Mouse (Mus musculus): ENCODE data around the gene Lrrc20. TPM values are rescaled to one million over a fixed set of nuclear protein-coding genes. Genes with fewer than 3 reads are reported as not detected.
"Not testable (repeated sequence)": the region's sequence is repeated elsewhere in the genome, so short reads cannot be mapped to it uniquely, and the experiment has no call there.

Gene Lrrc20
- polyA plus RNA-seq, 1 experiment from 2014 or later, result 13.0 TPM

DNA sequence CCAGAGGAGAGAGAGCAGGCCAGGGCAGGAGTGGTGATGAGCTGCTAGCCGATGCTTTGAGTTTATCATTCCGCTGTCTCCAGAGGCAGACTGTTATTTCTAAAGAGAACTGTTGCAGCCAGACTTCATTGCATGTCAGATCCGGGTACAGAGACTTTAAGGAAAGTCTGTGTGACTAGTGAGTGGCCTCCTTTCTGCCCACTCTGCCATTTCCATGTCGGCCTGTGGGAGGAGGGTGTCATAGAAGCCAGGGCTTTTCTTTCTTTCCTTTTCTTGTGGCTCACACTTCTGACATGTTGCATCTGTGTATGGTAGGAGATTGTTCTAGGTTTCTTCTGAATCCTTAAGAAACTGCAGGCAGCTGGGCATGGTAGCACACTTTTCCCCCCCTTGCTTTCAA, 88.8 kb downstream of the Lrrc20 start:
- Histone ChIP-seq H3K4me3 (no peak overlapping the region), H3K9me3 (0 out of 2 replicates have a peak, but pooled peaks cover 4% of the 10 kb centered on the region), H3K36me3 (replicated peaks) (peaks cover 5% of the 10 kb centered on the region), H3K27me3 (replicated peaks; ENCODE audit: low read depth, poor library complexity, severe bottlenecking) (no peaks in the 10 kb centered on the region), H3K27ac (replicated peaks) (no peak overlapping the region), H3K4me1 (no peaks in the 10 kb centered on the region)
- DNase-seq (ENCODE audit: low spot score), result no peak
- 87% methylated on average over 4 of the region's 4 CpGs for WGBS

DNA sequence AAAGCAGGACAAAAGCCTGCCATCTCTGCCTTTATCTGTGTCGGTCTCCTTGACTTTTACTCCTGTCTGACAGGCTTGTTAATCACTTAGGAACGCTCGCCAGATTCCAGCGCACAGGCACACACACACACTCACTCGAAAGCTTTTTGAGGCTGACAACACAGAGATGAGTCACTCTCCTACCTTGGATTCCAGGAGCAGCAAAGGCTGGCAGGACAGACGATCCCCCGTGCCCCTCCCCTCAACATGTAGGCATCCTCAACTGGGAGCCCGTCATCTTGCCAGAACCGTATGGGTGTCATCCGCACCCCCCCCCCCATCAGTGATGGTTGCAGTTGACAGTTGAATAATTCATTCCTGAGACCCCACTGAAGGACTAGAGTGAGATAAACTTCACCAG, 94.6 kb downstream of the Lrrc20 start:
- 55% methylated on average over 10 of the region's 10 CpGs for WGBS
- Histone ChIP-seq H3K4me3 (no peak overlapping the region), H3K27ac (replicated peaks) (no peak overlapping the region), H3K36me3 (replicated peaks) (no peaks in the 10 kb centered on the region; the same call in 1 of the 2 replicates), H3K27me3 (replicated peaks; ENCODE audit: low read depth, poor library complexity, severe bottlenecking) (no peaks in the 10 kb centered on the region), H3K9me3 (no peaks in the 10 kb centered on the region), H3K4me1 (peaks cover 27% of the 10 kb centered on the region)
- DNase-seq (ENCODE audit: low spot score), result no peak

DNA sequence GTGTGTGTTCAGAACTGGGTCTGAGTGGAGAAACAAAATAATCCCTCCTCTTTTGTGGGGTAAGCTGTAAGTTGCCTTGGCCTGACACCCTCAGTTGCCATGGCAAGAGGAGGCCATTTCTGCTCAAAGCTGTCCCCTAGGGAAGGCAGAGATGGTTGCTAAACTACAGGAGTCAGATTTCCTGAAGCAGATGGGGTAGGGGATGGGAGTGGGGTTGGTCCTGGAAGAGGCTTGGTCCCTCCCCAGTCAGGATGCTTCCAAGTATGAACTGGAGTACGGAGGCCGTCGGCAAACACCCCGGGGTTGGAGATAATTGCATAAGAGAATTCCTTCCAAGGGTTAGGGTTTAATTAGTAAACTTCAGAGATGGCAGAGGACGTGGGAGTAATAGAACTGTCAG, 96.5 kb downstream of the Lrrc20 start:
- Histone ChIP-seq H3K27me3 (replicated peaks; ENCODE audit: low read depth, poor library complexity, severe bottlenecking) (no peaks in the 10 kb centered on the region), H3K36me3 (replicated peaks) (no peaks in the 10 kb centered on the region), H3K9me3 (no peaks in the 10 kb centered on the region), H3K27ac (replicated peaks) (no peak overlapping the region), H3K4me1 (peaks cover 34% of the 10 kb centered on the region), H3K4me3 (no peak overlapping the region)
- 69% methylated on average over 5 of the region's 5 CpGs for WGBS
- no peak for DNase-seq (ENCODE audit: low spot score)

DNA sequence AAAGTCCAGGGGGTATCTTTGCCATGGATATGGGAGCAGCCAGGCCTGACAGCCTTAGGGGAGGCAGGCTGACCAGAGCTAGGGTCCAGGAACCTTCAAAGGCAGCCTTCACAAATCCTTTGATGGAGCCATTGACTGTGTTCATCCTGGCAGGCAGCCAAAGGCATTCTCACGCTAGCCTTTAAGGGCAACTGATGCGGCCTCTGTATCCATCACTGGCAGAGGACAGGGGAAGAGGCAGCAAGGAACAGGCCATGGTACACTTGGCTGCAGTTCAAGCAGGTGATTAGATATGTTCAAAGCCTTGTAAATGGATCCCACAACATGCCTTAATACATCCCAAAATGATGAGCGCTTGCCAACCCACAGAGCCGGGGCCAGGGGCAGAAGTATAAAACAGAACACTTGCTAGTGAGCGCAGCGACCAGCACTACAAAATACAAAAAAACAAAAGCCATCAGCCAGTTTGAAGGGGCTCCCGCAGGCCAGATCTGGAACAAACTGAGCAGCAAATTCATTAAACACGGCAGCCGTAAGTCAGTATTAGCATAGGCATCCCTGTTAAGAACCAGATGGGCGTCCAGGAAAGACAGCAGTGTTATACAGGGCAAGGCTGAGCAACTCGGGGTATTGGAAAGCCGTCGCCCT, 100.6 kb downstream of the Lrrc20 start:
- H3K27me3 ChIP-seq (replicated peaks; ENCODE audit: low read depth, poor library complexity, severe bottlenecking), result no peaks in the 10 kb centered on the region
- no peak overlapping the region for H3K4me3 ChIP-seq
- H3K27ac ChIP-seq (replicated peaks), result peak overlapping the region; percentile 24
- peaks cover 13% of the 10 kb centered on the region for H3K36me3 ChIP-seq (replicated peaks)
- H3K9me3 ChIP-seq, result no peaks in the 10 kb centered on the region
- peaks cover 27% of the 10 kb centered on the region for H3K4me1 ChIP-seq
- no peak for DNase-seq (ENCODE audit: low spot score)
- WGBS, result 83% methylated on average over 13 of the region's 13 CpGs

DNA sequence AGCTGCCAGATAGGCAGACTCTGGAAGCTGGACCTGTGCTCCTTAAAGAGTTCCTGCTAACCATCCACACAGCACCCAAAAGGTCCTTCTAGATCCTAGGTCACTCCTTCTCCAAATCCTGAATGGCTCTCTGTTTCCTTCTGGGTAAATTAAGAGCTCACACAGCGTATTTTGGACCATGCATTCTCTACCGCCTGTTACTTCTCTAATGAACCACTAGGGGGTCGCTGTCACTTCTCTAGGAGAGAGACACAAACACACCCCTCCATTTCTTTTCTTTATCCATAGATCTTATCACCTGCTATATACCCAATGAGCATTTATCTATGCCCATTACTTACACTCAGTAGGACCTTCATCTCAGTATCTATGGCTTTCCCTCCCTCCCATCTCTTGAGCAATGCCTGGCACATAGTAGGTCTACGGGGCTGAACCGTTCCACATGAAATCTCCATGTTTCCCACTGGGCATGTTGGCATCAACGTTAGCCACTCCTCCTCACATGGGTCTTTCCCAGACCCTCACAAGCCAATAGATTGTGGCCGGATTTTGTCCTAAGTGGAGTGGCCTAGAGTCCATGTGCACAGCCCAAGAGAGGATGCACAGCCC, 111.7 kb downstream of the Lrrc20 start:
- H3K27ac ChIP-seq (replicated peaks), result no peak overlapping the region
- WGBS, result 77% methylated on average over 7 of the region's 7 CpGs

DNA sequence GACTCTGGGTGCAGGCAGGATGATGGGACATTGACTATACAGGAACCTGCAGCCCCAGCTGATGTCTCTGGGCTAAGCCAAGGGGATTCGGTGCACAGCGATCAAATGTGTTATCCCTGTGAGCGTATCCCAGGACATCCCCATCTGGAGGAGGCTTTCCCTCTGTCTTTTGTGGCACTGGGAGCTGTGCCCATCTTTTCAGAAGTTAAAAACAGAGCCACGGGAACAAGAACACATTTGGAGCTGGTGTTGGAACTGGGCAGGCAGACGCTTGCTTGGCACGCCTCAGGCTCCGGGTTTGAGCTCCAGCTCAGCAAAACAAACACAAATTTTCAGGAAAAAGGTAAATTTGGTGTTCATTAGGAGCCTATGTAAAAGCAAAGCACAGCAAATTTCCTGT, 122.4 kb downstream of the Lrrc20 start:
- no peaks in the 10 kb centered on the region for H3K36me3 ChIP-seq (replicated peaks)
- H3K4me3 ChIP-seq, result no peak overlapping the region
- no peak overlapping the region for H3K27ac ChIP-seq (replicated peaks)
- H3K4me1 ChIP-seq, result peaks cover 23% of the 10 kb centered on the region
- H3K27me3 ChIP-seq (replicated peaks; ENCODE audit: low read depth, poor library complexity, severe bottlenecking), result peaks cover 57% of the 10 kb centered on the region
- H3K9me3 ChIP-seq, result 0 out of 2 replicates have a peak, but pooled peaks cover 2% of the 10 kb centered on the region
- 79% methylated on average over 7 of the region's 7 CpGs for WGBS
- no peak for DNase-seq (ENCODE audit: low spot score)

More for the DNA sequence above, 111.7 kb downstream of the Lrrc20 start:
- Histone ChIP-seq H3K36me3 (replicated peaks) (no peaks in the 10 kb centered on the region), H3K27me3 (replicated peaks; ENCODE audit: low read depth, poor library complexity, severe bottlenecking) (peaks cover 11% of the 10 kb centered on the region; the same call in 1 of the 2 replicates), H3K4me3 (no peak overlapping the region), H3K4me1 (peaks cover 11% of the 10 kb centered on the region; the same call in 1 of the 2 replicates), H3K9me3 (no peaks in the 10 kb centered on the region)
- DNase-seq (ENCODE audit: low spot score), result no peak

DNA sequence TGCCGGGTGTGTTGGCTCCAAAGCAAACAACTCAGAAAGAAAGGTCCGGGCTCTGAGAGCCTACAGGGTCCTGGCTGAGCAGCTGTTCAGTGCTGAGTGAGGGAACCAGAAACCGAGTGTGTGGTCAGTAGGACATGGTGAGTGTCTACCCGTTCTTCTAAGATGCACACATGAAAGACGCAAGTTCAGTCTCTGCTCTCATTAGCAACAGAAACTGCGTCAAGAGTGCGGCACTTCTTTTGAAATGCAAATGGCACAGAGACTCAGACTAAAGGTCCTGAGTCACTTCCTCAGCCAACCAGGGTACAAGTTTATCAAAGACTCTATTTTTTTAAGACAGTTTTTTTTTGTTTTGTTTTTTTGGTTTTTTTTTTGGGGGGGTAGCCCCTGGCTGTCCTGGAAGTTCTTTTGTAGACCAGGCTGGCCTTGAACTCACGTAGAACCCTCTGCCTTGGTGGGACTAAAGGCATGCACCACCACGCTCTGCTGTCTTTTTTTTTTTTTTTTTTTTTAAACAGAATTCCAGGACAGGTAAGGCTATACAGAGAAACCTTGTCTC, 124.0 kb downstream of the Lrrc20 start:
- Histone ChIP-seq H3K27me3 (replicated peaks; ENCODE audit: low read depth, poor library complexity, severe bottlenecking) (peaks cover 57% of the 10 kb centered on the region), H3K27ac (replicated peaks) (no peak overlapping the region), H3K4me3 (no peak overlapping the region), H3K4me1 (peaks cover 23% of the 10 kb centered on the region), H3K36me3 (replicated peaks) (no peaks in the 10 kb centered on the region), H3K9me3 (0 out of 2 replicates have a peak, but pooled peaks cover 2% of the 10 kb centered on the region)
- WGBS, result 70% methylated on average over 9 of the region's 9 CpGs
- DNase-seq (ENCODE audit: low spot score), result no peak

DNA sequence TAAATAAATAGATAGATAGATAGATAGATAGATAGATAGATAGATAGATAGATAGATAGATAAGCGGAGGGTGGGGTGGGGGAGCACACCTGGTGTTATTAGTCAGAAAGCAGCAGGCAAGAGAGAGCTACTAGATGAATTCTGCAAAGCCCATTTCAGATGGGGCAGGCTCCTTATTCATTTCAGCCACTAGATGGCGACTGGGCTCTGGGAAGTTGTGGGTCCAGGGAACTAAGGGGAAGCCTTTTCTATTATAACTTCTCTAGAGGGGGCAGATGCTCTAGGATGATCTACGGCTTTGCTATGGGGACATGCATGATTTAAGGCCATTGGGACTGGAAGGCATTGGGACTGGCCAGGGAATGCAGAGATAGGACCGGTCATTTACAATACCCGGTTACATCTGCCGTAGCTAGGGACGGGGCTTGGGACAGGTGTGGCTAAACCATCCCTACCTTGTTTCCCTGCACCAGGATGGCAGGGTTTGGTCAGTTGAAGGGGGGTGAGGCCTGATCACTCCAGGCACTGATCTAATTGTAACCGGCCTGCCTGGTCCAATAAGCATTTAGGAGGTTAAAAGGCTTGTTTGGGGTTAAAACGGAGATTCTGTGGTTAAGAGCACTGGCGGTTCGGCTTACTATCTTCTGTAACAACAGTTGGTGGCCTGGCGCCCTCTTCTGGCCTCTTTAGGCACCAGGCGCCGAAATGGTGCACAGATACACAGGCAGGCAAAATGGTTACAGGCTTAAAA, 126.9 kb downstream of the Lrrc20 start:
- H3K36me3 ChIP-seq (replicated peaks), result no peaks in the 10 kb centered on the region
- H3K4me3 ChIP-seq, result peak overlapping the region; percentile 37
- 13% methylated on average over 14 of the region's 14 CpGs for WGBS
- H3K27ac ChIP-seq (replicated peaks), result no peak overlapping the region
- 0 out of 2 replicates have a peak, but pooled peaks cover 2% of the 10 kb centered on the region for H3K9me3 ChIP-seq
- peak; percentile 74 for DNase-seq (ENCODE audit: low spot score)
- H3K27me3 ChIP-seq (replicated peaks; ENCODE audit: low read depth, poor library complexity, severe bottlenecking), result peaks cover 33% of the 10 kb centered on the region
- H3K4me1 ChIP-seq, result peaks cover 14% of the 10 kb centered on the region

DNA sequence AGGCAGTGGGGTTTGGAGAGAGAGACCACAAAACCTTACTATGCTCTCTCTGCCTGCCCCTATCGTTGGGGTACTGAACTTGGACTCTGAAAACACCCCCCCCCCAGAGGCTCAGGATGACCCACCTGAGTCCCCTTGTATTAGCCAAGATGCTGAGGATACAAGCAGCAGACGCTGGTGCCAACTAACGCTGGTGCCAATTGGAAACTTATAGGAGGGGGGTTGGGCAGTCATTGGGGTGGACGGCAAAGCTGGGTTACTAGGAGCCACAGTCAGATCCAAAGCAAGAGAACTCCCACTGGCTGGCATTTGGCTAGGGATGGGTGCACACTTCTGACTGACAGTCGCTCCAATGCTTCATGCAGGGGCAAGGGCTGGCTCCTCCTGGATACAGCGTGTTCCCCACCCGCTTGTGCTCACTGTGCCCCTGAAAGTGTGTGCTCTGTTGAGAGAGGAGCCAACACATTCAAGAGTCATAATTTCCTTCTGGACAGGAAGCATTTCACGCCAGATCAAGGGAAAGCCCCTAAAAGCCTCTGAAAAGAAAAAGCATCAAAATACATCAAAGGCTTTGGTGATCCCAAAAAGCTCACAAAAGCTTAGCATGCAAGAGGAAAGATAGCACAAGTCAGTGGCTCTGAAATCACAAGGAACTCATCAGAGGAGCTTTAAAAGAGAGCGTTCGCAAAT, 128.9 kb downstream of the Lrrc20 start:
- H3K27me3 ChIP-seq (replicated peaks; ENCODE audit: low read depth, poor library complexity, severe bottlenecking), result peaks cover 29% of the 10 kb centered on the region
- H3K36me3 ChIP-seq (replicated peaks), result no peaks in the 10 kb centered on the region
- DNase-seq (ENCODE audit: low spot score), result no peak
- H3K9me3 ChIP-seq, result 0 out of 2 replicates have a peak, but pooled peaks cover 2% of the 10 kb centered on the region
- WGBS, result 78% methylated on average over 10 of the region's 10 CpGs
- H3K4me1 ChIP-seq, result peaks cover 9% of the 10 kb centered on the region; the same call in 1 of the 2 replicates
- H3K27ac ChIP-seq (replicated peaks), result no peak overlapping the region
- no peak overlapping the region for H3K4me3 ChIP-seq

DNA sequence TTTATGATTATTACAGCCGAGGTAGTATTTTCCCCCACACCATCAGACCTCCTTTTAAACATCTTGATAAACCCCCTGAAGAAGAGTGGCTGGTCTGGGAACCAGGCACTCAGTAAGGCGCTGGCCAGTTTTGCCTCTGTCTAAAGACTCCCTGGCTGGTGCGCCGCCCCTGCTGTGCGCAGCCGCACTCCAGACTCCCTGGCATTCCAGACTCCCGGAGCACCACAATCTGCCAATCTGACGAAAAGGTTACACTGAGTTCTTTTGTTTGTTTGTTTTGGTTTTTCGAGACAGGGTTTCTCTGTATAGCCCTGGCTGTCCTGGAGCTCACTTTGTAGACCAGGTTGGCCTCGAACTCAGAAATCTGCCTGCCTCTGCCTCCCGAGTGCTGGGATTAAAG, 129.8 kb downstream of the Lrrc20 start:
- not testable (repeated sequence) for H3K4me1 ChIP-seq; H3K27ac ChIP-seq (replicated peaks); H3K36me3 ChIP-seq (replicated peaks); DNase-seq (ENCODE audit: low spot score); H3K9me3 ChIP-seq; H3K4me3 ChIP-seq
- peaks cover 29% of the 10 kb centered on the region for H3K27me3 ChIP-seq (replicated peaks; ENCODE audit: low read depth, poor library complexity, severe bottlenecking)
- 72% methylated on average over 11 of the region's 11 CpGs for WGBS

DNA sequence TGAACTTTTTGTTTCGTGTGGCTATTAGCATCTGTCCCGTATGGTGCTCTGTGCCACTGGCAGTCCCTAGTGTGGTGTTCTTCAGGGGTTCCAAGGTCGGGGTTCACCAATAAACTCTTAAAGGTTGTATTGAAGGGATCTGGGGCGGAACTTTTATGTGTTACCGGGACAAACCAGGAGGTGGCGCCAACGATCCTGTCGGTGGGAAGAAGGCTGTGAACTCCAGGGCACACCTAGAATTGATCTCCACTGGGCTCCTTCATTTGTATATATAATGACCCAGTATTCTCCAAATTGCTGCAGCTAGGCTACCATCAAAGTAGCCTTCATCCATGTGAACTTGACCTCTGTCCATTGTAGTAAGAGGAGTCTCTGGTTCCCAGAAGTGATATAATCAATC, 130.2 kb downstream of the Lrrc20 start:
- peak; percentile 73 for DNase-seq (ENCODE audit: low spot score)
- Histone ChIP-seq H3K27me3 (replicated peaks; ENCODE audit: low read depth, poor library complexity, severe bottlenecking) (peaks cover 29% of the 10 kb centered on the region), H3K4me3 (no peak overlapping the region), H3K4me1 (peaks cover 14% of the 10 kb centered on the region), H3K36me3 (replicated peaks) (no peaks in the 10 kb centered on the region), H3K27ac (replicated peaks) (no peak overlapping the region), H3K9me3 (0 out of 2 replicates have a peak, but pooled peaks cover 2% of the 10 kb centered on the region)
- 13% methylated on average over 8 of the region's 8 CpGs for WGBS

DNA sequence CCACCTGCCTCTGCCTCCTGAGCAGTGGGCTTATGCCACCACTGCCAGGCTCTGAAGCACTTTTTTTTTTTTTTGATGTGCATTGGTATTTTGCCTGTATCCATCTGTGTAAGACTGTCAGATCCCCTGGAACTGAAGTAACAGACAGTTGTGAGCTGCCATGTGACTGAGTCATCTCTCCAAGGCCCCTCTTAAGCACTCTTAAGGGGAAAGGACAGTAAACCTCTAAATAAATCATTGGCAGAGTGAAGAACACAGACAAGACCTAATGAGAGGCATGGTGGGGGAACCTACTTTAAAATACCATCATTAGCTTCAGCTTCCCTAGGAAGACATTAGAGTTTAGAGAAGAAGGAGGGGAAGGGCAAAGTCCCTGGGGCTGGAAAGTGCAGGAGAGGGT, 132.6 kb downstream of the Lrrc20 start:
- Histone ChIP-seq H3K27ac (replicated peaks) (no peak overlapping the region), H3K9me3 (no peaks in the 10 kb centered on the region), H3K27me3 (replicated peaks; ENCODE audit: low read depth, poor library complexity, severe bottlenecking) (peaks cover 25% of the 10 kb centered on the region), H3K4me1 (peaks cover 9% of the 10 kb centered on the region), H3K36me3 (replicated peaks) (no peaks in the 10 kb centered on the region), H3K4me3 (no peak overlapping the region)
- no peak for DNase-seq (ENCODE audit: low spot score)

Data from embryonic facial prominence, embryonic 10.5 days (tissue).